Mouse (Mus musculus) kidney, embryonic 16.5 days (tissue): ENCODE results near the gene Prdm16. TPM values are rescaled to one million over a fixed set of nuclear protein-coding genes. Genes with fewer than 3 reads are reported as not detected.

Experiments
- ATAC-seq: fragments of 200-750 bp; cut with Nextera tagmentation; 2 replicates; pipeline ENCODE4 v1.8.0; 2017; ENCODE audit warnings: moderate TSS enrichment; ENCODE audit not compliant: low FRiP score, low TSS enrichment
- H3K27ac ChIP-seq: fragments of 300-500 bp; sonication (generic); 2 replicates; pipeline ENCODE4 v1.5.1; 2014; ENCODE audit warnings: low read length
- H3K27me3 ChIP-seq: fragments of 300-500 bp; sonication (generic); 2 replicates; pipeline ENCODE4 v1.6.1; 2014; ENCODE audit warnings: low read length, control low read depth, mixed read lengths; ENCODE audit not compliant: insufficient read depth
- H3K36me3 ChIP-seq: fragments of 300-500 bp; sonication (generic); 2 replicates; pipeline ENCODE4 v1.6.1; 2014; ENCODE audit warnings: low read length, control low read depth, mixed read lengths; ENCODE audit not compliant: insufficient read depth
- H3K4me1 ChIP-seq: fragments of 300-500 bp; sonication (generic); 2 replicates; pipeline ENCODE4 v1.6.1; 2014; ENCODE audit warnings: low read length, control low read depth, mixed read lengths; ENCODE audit not compliant: insufficient read depth
- H3K4me2 ChIP-seq: fragments of 300-500 bp; sonication (generic); replicated peaks from 2 replicates; pipeline ENCODE4 v1.6.1; 2014; ENCODE audit warnings: low read depth, low read length
- H3K4me3 ChIP-seq: fragments of 300-500 bp; sonication (generic); 2 replicates; pipeline ENCODE4 v1.5.1; 2014; ENCODE audit warnings: mild to moderate bottlenecking, low read length
- H3K9ac ChIP-seq: fragments of 300-500 bp; sonication (generic); replicated peaks from 2 replicates; pipeline ENCODE4 v1.6.1; 2014; ENCODE audit warnings: low read length
- H3K9me3 ChIP-seq: fragments of 300-500 bp; sonication (generic); 2 replicates; pipeline ENCODE4 v1.6.1; 2016; ENCODE audit warnings: low read length, control low read depth
- WGBS: fragments of 180-500 bp; shearing (Covaris S2); extraction: QIAGEN DNeasy Blood & Tissue Kit; methylation state at CpG from one replicate; pipeline ENCODE4 v1.1.7; 2014; 5-methylcytosine and 5-hydroxymethylcytosine counted together
- polyA plus RNA-seq: library from polyadenylated mRNA; unstranded; fragments of >200 nt; fragmentation: Nextera tagmentation; extraction: Ambion mirVana; gene quantifications from 2 replicates; pipeline ENCODE4 v1.2.1, GENCODE M21; 2015

The Prdm16 gene
- polyA plus RNA-seq, 1 experiment from 2014 or later, result 22.3 TPM

GRCm38 (mm10) chr4:154547176-154547855 lies 89.4 kb downstream of the Prdm16 start:
- WGBS, result 61% methylated on average over 21 of the region's 21 CpGs
- Histone ChIP-seq H3K9me3 (no peaks in the 10 kb centered on the region), H3K9ac (no peak overlapping the region), H3K27me3 (peaks cover 85% of the 10 kb centered on the region), H3K27ac (no peak overlapping the region), H3K36me3 (no peaks in the 10 kb centered on the region), H3K4me2 (no peak overlapping the region), H3K4me3 (no peak overlapping the region), H3K4me1 (peaks cover 45% of the 10 kb centered on the region)
- no peak for ATAC-seq

GRCm38 (mm10) chr4:154545296-154545695 lies 91.4 kb downstream of the Prdm16 start:
- no peak overlapping the region for H3K27ac ChIP-seq
- ATAC-seq, result no peak
- no peak overlapping the region for H3K4me3 ChIP-seq
- H3K9me3 ChIP-seq, result no peaks in the 10 kb centered on the region
- no peaks in the 10 kb centered on the region for H3K36me3 ChIP-seq
- peaks cover 50% of the 10 kb centered on the region for H3K4me1 ChIP-seq
- H3K27me3 ChIP-seq, result peaks cover 80% of the 10 kb centered on the region
- H3K4me2 ChIP-seq, result no peak overlapping the region
- 57% methylated on average over 9 of the region's 9 CpGs for WGBS
- no peak overlapping the region for H3K9ac ChIP-seq

- no peak overlapping the region for H3K9ac ChIP-seq
- no peaks in the 10 kb centered on the region for H3K9me3 ChIP-seq
- H3K4me2 ChIP-seq, result no peak overlapping the region
- H3K36me3 ChIP-seq, result no peaks in the 10 kb centered on the region
- no peak overlapping the region for H3K4me3 ChIP-seq
- peaks cover 50% of the 10 kb centered on the region for H3K4me1 ChIP-seq
- no peak overlapping the region for H3K27ac ChIP-seq
- 4% methylated on average over 21 of the region's 21 CpGs for WGBS
- peaks cover 86% of the 10 kb centered on the region for H3K27me3 ChIP-seq
- peak; percentile 37 for ATAC-seq
These were observed 92.8 kb downstream of the Prdm16 start for GRCm38 (mm10) chr4:154543921-154544320.

GRCm38 (mm10) chr4:154543128-154543527 lies 93.5 kb downstream of the Prdm16 start:
- Histone ChIP-seq H3K4me1 (peaks cover 50% of the 10 kb centered on the region), H3K36me3 (no peaks in the 10 kb centered on the region), H3K9me3 (no peaks in the 10 kb centered on the region), H3K27me3 (peaks cover 82% of the 10 kb centered on the region), H3K9ac (no peak overlapping the region), H3K4me3 (no peak overlapping the region), H3K4me2 (no peak overlapping the region), H3K27ac (no peak overlapping the region)
- 50% methylated on average over 4 of the region's 4 CpGs for WGBS
- no peak for ATAC-seq

GRCm38 (mm10) chr4:154542568-154542967 lies 94.1 kb downstream of the Prdm16 start:
- no peak overlapping the region for H3K4me2 ChIP-seq
- 28% methylated on average over 5 of the region's 5 CpGs for WGBS
- peaks cover 49% of the 10 kb centered on the region for H3K4me1 ChIP-seq
- H3K27ac ChIP-seq, result no peak overlapping the region
- H3K27me3 ChIP-seq, result peaks cover 76% of the 10 kb centered on the region
- no peak overlapping the region for H3K9ac ChIP-seq
- no peaks in the 10 kb centered on the region for H3K9me3 ChIP-seq
- H3K36me3 ChIP-seq, result no peaks in the 10 kb centered on the region
- no peak for ATAC-seq
- no peak overlapping the region for H3K4me3 ChIP-seq

DNA sequence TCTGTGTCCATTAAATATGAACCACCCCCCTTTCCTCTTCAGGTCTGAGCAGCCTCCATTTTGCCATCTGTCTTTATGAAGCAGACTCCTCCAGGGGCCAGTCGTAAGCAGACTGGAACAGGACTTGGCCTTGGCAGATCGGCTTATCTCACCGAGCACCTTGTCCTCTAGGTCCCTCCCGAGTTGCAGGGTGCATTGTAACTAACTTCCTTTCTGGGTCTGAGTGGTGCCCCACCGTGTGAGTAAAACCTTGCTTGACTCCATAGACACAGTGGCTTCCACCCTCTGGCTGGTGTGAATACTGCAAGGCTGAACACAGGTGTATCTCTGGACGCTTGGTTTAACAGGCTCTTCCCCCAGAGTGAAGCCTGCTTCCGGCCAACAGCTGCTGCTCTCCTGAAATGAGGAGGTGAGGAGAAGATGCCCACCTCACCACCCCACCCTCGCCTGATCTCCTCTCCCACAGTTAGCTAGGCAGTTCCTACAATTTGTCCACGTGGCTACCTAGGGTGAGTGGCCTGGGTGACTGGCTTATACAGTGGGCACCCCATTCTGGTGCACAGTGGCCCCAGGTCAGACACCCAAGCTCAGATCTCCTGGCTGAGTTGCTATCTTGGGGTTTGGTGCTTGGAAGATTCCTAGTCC lies 94.9 kb downstream of the Prdm16 start:
- ATAC-seq, result no peak
- H3K27ac ChIP-seq, result peak overlapping the region; percentile 41; the same call in 1 of the 2 replicates
- 64% methylated on average over 9 of the region's 9 CpGs for WGBS

GRCm38 (mm10) chr4:154540671-154541070 lies 96.0 kb downstream of the Prdm16 start:
- peaks cover 71% of the 10 kb centered on the region for H3K27me3 ChIP-seq
- WGBS, result 32% methylated on average over 10 of the region's 10 CpGs
- no peak overlapping the region for H3K9ac ChIP-seq
- ATAC-seq, result no peak
- H3K9me3 ChIP-seq, result no peaks in the 10 kb centered on the region
- no peak overlapping the region for H3K4me3 ChIP-seq
- H3K4me1 ChIP-seq, result peaks cover 36% of the 10 kb centered on the region
- H3K27ac ChIP-seq, result no peak overlapping the region
- H3K4me2 ChIP-seq, result no peak overlapping the region
- H3K36me3 ChIP-seq, result no peaks in the 10 kb centered on the region

More for the DNA sequence above, 94.9 kb downstream of the Prdm16 start:
- no peaks in the 10 kb centered on the region for H3K36me3 ChIP-seq
- H3K9me3 ChIP-seq, result no peaks in the 10 kb centered on the region
- no peak overlapping the region for H3K4me3 ChIP-seq
- peaks cover 41% of the 10 kb centered on the region for H3K4me1 ChIP-seq
- no peak overlapping the region for H3K9ac ChIP-seq
- no peak overlapping the region for H3K4me2 ChIP-seq
- H3K27me3 ChIP-seq, result peaks cover 73% of the 10 kb centered on the region

GRCm38 (mm10) chr4:154539703-154540102 lies 97.0 kb downstream of the Prdm16 start:
- Histone ChIP-seq H3K4me3 (no peak overlapping the region), H3K4me1 (peaks cover 26% of the 10 kb centered on the region), H3K9ac (no peak overlapping the region), H3K27ac (no peak overlapping the region), H3K4me2 (no peak overlapping the region), H3K9me3 (no peaks in the 10 kb centered on the region), H3K36me3 (no peaks in the 10 kb centered on the region), H3K27me3 (peaks cover 61% of the 10 kb centered on the region)
- 72% methylated on average over 12 of the region's 12 CpGs for WGBS
- ATAC-seq, result no peak

DNA sequence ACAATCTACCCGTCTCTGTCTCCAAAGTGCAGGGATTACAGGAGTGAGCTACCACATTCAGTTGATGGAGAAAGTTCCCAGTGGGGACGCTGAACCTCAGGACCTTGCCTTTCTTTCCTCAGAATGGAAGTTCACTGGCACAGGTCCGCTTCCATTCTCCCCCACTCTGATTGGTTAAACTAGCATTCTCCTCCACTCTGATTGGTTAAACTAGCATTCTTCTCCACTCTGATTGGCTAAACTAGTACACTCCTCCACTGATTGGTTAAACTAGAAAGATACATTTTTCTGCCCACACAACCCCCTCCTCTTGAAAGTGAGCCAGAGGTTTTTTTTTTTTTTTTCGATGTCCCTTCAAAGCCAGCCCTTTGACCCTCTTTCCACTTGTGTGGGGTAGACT lies 97.9 kb downstream of the Prdm16 start:
- Histone ChIP-seq H3K27ac (no peak overlapping the region), H3K4me1 (peaks cover 17% of the 10 kb centered on the region), H3K4me2 (no peak overlapping the region), H3K9me3 (no peaks in the 10 kb centered on the region), H3K36me3 (no peaks in the 10 kb centered on the region), H3K9ac (no peak overlapping the region), H3K4me3 (no peak overlapping the region), H3K27me3 (peaks cover 57% of the 10 kb centered on the region)
- 75% methylated on average over 4 of the region's 4 CpGs for WGBS
- ATAC-seq, result no peak

DNA sequence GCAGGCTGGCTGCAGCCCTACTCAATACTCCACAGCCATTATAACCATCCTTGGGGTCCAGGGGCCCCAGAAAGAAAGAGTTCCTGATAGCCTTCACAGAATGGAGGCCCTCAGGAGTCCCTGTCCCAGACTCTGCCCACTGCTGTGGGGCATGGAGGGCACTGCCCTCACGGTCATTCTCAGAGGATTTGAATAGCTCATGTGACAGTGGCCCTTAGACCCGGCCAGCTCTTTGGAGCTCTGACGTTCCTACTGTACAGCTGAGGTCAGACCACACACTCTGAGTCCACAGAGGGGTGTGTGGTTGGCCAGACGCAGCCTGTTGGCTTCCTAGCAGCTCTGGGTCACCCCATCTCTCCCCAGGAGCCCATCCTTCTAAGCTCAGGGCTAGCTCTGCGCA lies 100.6 kb downstream of the Prdm16 start:
- Histone ChIP-seq H3K9me3 (no peaks in the 10 kb centered on the region), H3K4me3 (no peak overlapping the region), H3K4me1 (no peaks in the 10 kb centered on the region), H3K27me3 (peaks cover 35% of the 10 kb centered on the region), H3K36me3 (no peaks in the 10 kb centered on the region), H3K27ac (no peak overlapping the region), H3K4me2 (no peak overlapping the region), H3K9ac (no peak overlapping the region)
- WGBS, result 48% methylated on average over 5 of the region's 5 CpGs
- no peak for ATAC-seq
